Mouse (Mus musculus) bone marrow macrophage, adult 2 months (primary cell): Measurements from ENCODE around the gene Kng1. TPM values are rescaled to one million over a fixed set of nuclear protein-coding genes. Genes with fewer than 3 reads are reported as not detected.

Source experiments
- H3K27ac ChIP-seq: 2 replicates; pipeline ENCODE4 v1.5.1; 2012; ENCODE audit warnings: low read depth, low read length; ENCODE audit not compliant: insufficient read depth
- H3K4me1 ChIP-seq: 2 replicates; pipeline ENCODE4 v1.6.1; 2012; ENCODE audit warnings: low read length; ENCODE audit not compliant: control insufficient read depth, insufficient read depth
- H3K4me3 ChIP-seq: 2 replicates; pipeline ENCODE4 v1.5.1; 2012; ENCODE audit warnings: mild to moderate bottlenecking, low read length, moderate library complexity; ENCODE audit not compliant: insufficient read depth
- CTCF ChIP-seq: IDR thresholded peaks from 2 replicates; pipeline ENCODE4 v1.5.1; 2012; ENCODE audit warnings: low read depth, mild to moderate bottlenecking, low read length, moderate library complexity
- POLR2A ChIP-seq: IDR thresholded peaks from 2 replicates; pipeline ENCODE4 v1.6.1; 2012; ENCODE audit warnings: mild to moderate bottlenecking, low read depth, low read length, borderline replicate concordance
- polyA plus RNA-seq: library from polyadenylated mRNA; stranded (reverse); fragments of >200 nt; gene quantifications from 2 replicates; pipeline ENCODE4 v1.2.4, GENCODE M21; 2012; ENCODE audit not compliant: missing spikeins, insufficient read depth, insufficient read length

Gene Kng1
- polyA plus RNA-seq, 1 experiment: not detected

- Histone ChIP-seq H3K4me3 (no peak overlapping the region), H3K4me1 (no peaks in the 10 kb centered on the region), H3K27ac (no peak overlapping the region)
- TF ChIP-seq CTCF (no peak), POLR2A (no peak)
Observed at GRCm38 (mm10) chr16:23114339-23115171, 56.9 kb downstream of the Kng1 start.

- H3K4me3 ChIP-seq: no peak overlapping the region
- no peaks in the 10 kb centered on the region for H3K4me1 ChIP-seq
- H3K27ac ChIP-seq: no peak overlapping the region
- TF ChIP-seq CTCF (no peak), POLR2A (no peak)
Observed at GRCm38 (mm10) chr16:23115486-23115885, 57.8 kb downstream of the Kng1 start.

- TF ChIP-seq CTCF (no peak), POLR2A (no peak)
- Histone ChIP-seq H3K4me3 (no peak overlapping the region), H3K27ac (no peak overlapping the region), H3K4me1 (no peaks in the 10 kb centered on the region)
Observed at GRCm38 (mm10) chr16:23117173-23117572, 59.5 kb downstream of the Kng1 start.

GRCm38 (mm10) chr16:23122446-23122845 is 64.8 kb downstream of the Kng1 start:
- Histone ChIP-seq H3K4me3 (no peak overlapping the region), H3K27ac (no peak overlapping the region), H3K4me1 (peaks cover 4% of the 10 kb centered on the region)
- no peak for TF ChIP-seq CTCF
- no peak for TF ChIP-seq POLR2A

DNA sequence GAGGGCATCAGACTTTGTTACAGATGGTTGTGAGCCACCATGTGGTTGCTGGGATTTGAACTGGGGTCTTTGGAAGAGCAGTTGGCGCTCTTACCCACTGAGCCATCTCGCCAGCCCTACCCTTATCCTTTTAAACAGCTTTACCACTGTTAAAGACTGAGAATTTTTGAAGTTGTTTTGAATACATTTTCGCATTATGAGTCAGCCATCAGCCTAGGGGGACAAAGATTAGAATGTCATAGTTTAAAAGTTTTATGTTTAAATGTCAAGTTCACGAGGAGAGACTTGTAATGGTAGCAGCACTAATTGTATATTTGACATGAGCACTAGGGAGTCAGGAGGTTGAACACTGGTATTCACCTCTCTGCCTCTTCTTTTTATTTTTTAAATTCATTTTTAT is 65.4 kb downstream of the Kng1 start:
- no peak for TF ChIP-seq POLR2A
- TF ChIP-seq CTCF: no peak
- Histone ChIP-seq H3K4me3 (no peak overlapping the region), H3K27ac (no peak overlapping the region), H3K4me1 (peaks cover 4% of the 10 kb centered on the region)

GRCm38 (mm10) chr16:23124398-23124797 is 66.7 kb downstream of the Kng1 start:
- TF ChIP-seq CTCF: no peak
- TF ChIP-seq POLR2A: no peak
- H3K4me3 ChIP-seq: no peak overlapping the region
- peaks cover 12% of the 10 kb centered on the region for H3K4me1 ChIP-seq
- H3K27ac ChIP-seq: no peak overlapping the region

DNA sequence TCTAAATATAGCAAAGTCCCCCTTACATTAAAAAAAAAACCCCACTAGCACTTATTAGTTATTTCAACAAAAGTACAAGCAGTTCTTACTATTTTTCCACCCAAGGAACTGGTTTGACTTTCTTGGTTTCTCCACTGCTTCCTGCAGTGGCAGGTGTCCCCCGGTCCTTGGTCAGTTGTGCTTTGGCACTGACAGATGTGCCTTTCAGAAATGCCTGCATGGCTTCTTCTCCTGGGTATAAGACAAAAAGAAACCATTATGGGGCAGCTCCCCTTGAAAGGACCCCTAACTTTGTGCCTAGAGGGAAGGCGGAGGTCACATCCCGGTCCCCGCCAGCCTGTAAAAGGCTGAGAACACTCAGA is 69.6 kb downstream of the Kng1 start:
- no peak for TF ChIP-seq POLR2A
- TF ChIP-seq CTCF: no peak

DNA sequence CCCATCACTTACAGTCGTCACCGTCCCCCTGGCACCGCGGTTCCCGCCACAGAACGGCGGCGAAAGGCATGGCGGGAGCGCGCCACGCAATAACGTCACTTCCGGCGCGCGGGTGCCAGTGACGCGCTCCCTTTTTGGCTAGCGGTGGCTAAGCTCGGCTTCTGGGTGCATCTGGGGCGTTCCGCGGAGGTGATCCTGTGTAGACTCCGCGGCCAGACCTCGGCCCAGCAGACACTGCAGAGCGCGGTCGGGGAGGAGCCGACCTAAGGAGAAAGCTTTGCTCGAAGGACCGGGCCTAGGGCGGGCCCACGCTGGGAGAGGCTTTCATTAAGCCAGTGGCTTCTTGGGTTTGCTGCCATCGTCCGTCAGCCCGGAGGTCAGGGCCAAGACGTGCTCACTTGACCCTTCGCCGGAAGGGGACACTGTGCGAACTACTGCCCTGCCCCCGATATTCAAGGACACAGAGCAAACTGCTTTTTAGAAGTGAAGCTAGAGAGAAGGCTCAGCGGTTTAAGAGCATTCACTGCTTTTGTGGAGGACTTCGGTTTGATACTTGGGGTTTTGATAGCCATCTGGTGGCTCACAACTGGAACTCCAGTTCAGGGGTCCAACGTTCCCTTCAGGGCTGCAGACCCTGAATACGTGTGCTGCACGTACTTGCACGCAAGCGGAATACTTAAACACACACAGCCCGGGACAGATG is 70.2 kb downstream of the Kng1 start, which contains the start of gene Rfc4:
Gene Rfc4 (minus strand): TSS at position 65 of the 703 bp plus-strand sequence.
- no peak; the same call in 1 of the 2 replicates for TF ChIP-seq POLR2A
- peak; percentile 13; the same call in 1 of the 2 replicates for TF ChIP-seq CTCF
- peaks cover 12% of the 10 kb centered on the region for H3K4me1 ChIP-seq
- H3K4me3 ChIP-seq: peak within 1 kb of the TSS; percentile 73
- H3K27ac ChIP-seq: peak within 1 kb of the TSS; percentile 89

More for the DNA sequence above, 69.6 kb downstream of the Kng1 start:
- H3K4me3 ChIP-seq: peak overlapping the region; percentile 73
- H3K4me1 ChIP-seq: peaks cover 12% of the 10 kb centered on the region
- H3K27ac ChIP-seq: 0 out of 2 replicates have a peak overlapping the region, but pooled peaks have one; percentile 17

- Histone ChIP-seq H3K27ac (no peak overlapping the region), H3K4me1 (peaks cover 16% of the 10 kb centered on the region), H3K4me3 (no peak overlapping the region)
- TF ChIP-seq CTCF: no peak
- TF ChIP-seq POLR2A: no peak
Observed at GRCm38 (mm10) chr16:23130303-23130702, 72.6 kb downstream of the Kng1 start.

Other genes with a start within 250 kb of the Kng1 start
- gene Crygs, start 246.3 kb upstream of the Kng1 start, polyA plus RNA-seq: not detected in 2 replicates
- 16.1 and 17.4 TPM in 2 replicates for gene Tbccd1, start 200.2 kb upstream of the Kng1 start, polyA plus RNA-seq
- 75.6 and 78.0 TPM in 2 replicates for gene Dnajb11, start 200.0 kb upstream of the Kng1 start, polyA plus RNA-seq
- not detected in 2 replicates for gene Ahsg, start 166.6 kb upstream of the Kng1 start, polyA plus RNA-seq
- gene Fetub, start 139.5 kb upstream of the Kng1 start, polyA plus RNA-seq: not detected in 2 replicates
- gene Hrg, start 106.8 kb upstream of the Kng1 start, polyA plus RNA-seq: not detected in 2 replicates
- gene Kng2, start 28.4 kb upstream of the Kng1 start, polyA plus RNA-seq: not detected in 2 replicates
- gene Eif4a2, start 49.6 kb downstream of the Kng1 start, polyA plus RNA-seq: 255 TPM in 2 replicates
- gene Rfc4, start 69.9 kb downstream of the Kng1 start, polyA plus RNA-seq: 10.6 and 14.5 TPM in 2 replicates
- not detected in 2 replicates for gene Adipoq, start 88.7 kb downstream of the Kng1 start, polyA plus RNA-seq
- gene St6gal1, start 166.9 kb downstream of the Kng1 start, polyA plus RNA-seq: 66.4 and 77.2 TPM in 2 replicates